Mouse (Mus musculus) adrenal gland, postnatal 36 days (tissue): Measurements from ENCODE around the gene Lpp. TPM values are rescaled to one million over a fixed set of nuclear protein-coding genes. Genes with fewer than 3 reads are reported as not detected.
A peak's percentile ranks its signal among the peaks of the same experiment; 100 is the strongest.

Source experiments
- DNase-seq, 2 experiments: peaks; one replicate each; pipeline ENCODE4 v3.0.0; 2021; ENCODE audit warnings: mixed read lengths in 1 of 2
- total RNA-seq, 2 experiments: library from RNA; stranded (reverse); gene quantifications; 2 replicates each; pipeline ENCODE4 v1.2.3; 2021

The Lpp gene
- total RNA-seq, 2 experiments from 2014 or later = 70.3 to 80.3 TPM

GRCm38 (mm10) chr16:24625576-24625975, 232.3 kb downstream of the Lpp start:
- peak in 1 of 2 experiments; percentile 20 for DNase-seq

- no peak for DNase-seq
Observed at GRCm38 (mm10) chr16:24628779-24629178, 235.5 kb downstream of the Lpp start.

GRCm38 (mm10) chr16:24629218-24630172, 236.2 kb downstream of the Lpp start:
- DNase-seq = no peak

GRCm38 (mm10) chr16:24635381-24635919, 242.1 kb downstream of the Lpp start:
- no peak for DNase-seq

- no peak for DNase-seq
Observed at GRCm38 (mm10) chr16:24636894-24637293, 243.6 kb downstream of the Lpp start.

GRCm38 (mm10) chr16:24641003-24641797, 247.9 kb downstream of the Lpp start:
- DNase-seq = no peak

- no peak for DNase-seq
Observed at GRCm38 (mm10) chr16:24643024-24643635, 249.8 kb downstream of the Lpp start.

- no peak for DNase-seq
Observed at GRCm38 (mm10) chr16:24644154-24644553, 250.8 kb downstream of the Lpp start.

GRCm38 (mm10) chr16:24644760-24645406, 251.6 kb downstream of the Lpp start:
- no peak for DNase-seq

GRCm38 (mm10) chr16:24645906-24646603, 252.7 kb downstream of the Lpp start:
- DNase-seq = no peak

GRCm38 (mm10) chr16:24651655-24652654, 258.6 kb downstream of the Lpp start:
- no peak for DNase-seq

- no peak for DNase-seq
Observed at GRCm38 (mm10) chr16:24653041-24653440, 259.7 kb downstream of the Lpp start.

- DNase-seq = no peak
Observed at GRCm38 (mm10) chr16:24655116-24655515, 261.8 kb downstream of the Lpp start.

GRCm38 (mm10) chr16:24656026-24656425, 262.7 kb downstream of the Lpp start:
- DNase-seq = no peak

- peak in 1 of 2 experiments; percentile 30 for DNase-seq
Observed at GRCm38 (mm10) chr16:24656752-24657151, 263.4 kb downstream of the Lpp start.

- no peak for DNase-seq
Observed at GRCm38 (mm10) chr16:24659049-24659448, 265.7 kb downstream of the Lpp start.

- no peak for DNase-seq
Observed at GRCm38 (mm10) chr16:24664131-24664530, 270.8 kb downstream of the Lpp start.

- no peak for DNase-seq
Observed at GRCm38 (mm10) chr16:24669718-24670460, 276.6 kb downstream of the Lpp start.

GRCm38 (mm10) chr16:24678942-24679341, 285.6 kb downstream of the Lpp start:
- DNase-seq = no peak
